Mouse (Mus musculus): Measurements from ENCODE around the gene Trir. TPM values are rescaled to one million over a fixed set of nuclear protein-coding genes. Genes with fewer than 3 reads are reported as not detected.

Gene Trir
- total RNA-seq, 2 experiments from 2014 or later: 80.7 to 84.2 TPM

DNA sequence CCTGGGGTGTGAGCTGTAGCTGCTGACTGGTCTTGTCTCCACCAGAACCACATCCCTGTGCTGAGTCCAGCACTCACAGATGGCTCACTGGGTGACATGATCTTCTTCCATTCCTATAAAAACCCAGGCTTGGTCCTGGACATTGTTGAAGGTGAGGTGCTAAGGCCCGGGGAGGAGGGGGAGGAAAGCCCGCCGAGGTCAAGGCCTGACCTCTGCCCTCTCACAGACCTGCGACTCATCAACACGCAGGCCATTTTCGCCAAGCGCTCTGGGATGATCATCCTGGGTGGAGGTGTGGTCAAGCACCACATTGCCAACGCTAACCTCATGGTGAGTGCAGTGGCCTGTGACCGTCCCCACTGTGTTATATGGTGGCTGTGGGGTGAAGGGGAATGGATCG is 47.5 kb downstream of the Trir start:
- intact Hi-C loops (cut with DNase I): no loop called here
- DNase-seq: no peak

- no peak for DNase-seq
- intact Hi-C loops (cut with DNase I): no loop called here
Measured at GRCm38 (mm10) chr8:85074617-85075016, 48.0 kb downstream of the Trir start.

DNA sequence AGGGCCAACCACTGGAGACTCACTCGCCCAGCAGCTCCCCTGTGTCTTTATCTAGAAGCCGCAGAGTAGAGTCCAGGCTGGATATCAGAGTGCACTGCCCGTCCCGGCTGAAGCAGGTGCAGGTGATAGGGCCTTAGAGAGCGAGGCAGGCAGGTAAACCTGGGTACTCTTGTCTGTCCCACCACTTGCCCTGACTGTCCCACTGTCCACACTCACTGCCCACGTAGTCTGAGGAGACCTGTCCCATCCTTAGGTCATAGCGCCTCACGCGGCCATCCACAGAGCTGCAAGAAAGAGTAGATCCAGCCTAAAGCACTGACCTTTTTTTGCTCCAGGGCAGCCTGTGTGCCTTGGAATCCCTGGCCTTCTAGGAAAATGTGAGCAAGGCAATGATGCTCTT is 49.4 kb downstream of the Trir start:
- peak; percentile 34 to 42 for DNase-seq
- intact Hi-C loops (cut with DNase I): loop anchor here (1.0 to 2.0 kb wide), 2 partner anchors 43 to 96 kb away; no protein-coding TSS in a partner anchor

DNA sequence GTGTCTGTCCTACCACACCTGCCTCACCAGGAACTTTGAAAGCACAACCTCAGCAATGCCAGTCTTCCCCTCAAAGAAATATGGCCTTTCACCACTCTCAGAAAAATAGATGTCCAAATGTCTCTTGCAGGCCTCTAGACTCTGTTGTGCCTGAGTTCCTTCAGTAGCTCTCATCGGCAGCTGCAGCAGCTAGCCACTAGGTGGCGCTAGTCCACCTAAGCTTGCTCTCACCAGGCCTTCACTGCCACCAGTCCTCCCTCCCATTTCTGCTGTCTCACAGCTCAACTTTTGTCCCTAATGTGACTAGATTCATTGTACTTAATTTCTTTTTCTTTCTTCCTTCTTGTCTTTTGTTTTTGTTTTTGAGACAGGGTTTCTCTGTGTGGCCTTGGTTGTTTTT is 50.4 kb downstream of the Trir start:
- peak; percentile 73 to 80 for DNase-seq
- intact Hi-C loops (cut with DNase I): loop anchor here (1.0 to 2.0 kb wide), 2 partner anchors 42 to 95 kb away; no protein-coding TSS in a partner anchor

Small RNA genes within 50 kb of the gene (microRNA-seq; reads per million reads assigned to microRNA genes)
- gene Mir7070 (ENCODE audit: borderline number of aligned reads in 2 of 2): 0 to 0.67 reads per million in 2 experiments

Other genes starting within 250 kb of the Trir start
- 100 to 1,000 TPM; 279 to 296 TPM for gene Nfix, start 226.5 kb upstream of the Trir start, total RNA-seq (2021)
- gene Dand5, start 204.0 kb upstream of the Trir start, total RNA-seq (2021): 1 to 10 TPM; 9.3 to 9.9 TPM
- gene Gadd45gip1, start 195.3 kb upstream of the Trir start, total RNA-seq (2021): 10 to 100 TPM; 28.5 to 29.5 TPM
- 10 to 100 TPM; 84.0 to 87.4 TPM for gene Rad23a, start 186.2 kb upstream of the Trir start, total RNA-seq (2021)
- 100 to 1,000 TPM; 337 to 380 TPM for gene Calr, start 179.9 kb upstream of the Trir start, total RNA-seq (2021)
- gene Farsa, start 169.8 kb upstream of the Trir start, total RNA-seq (2021): 10 to 100 TPM; 23.1 TPM
- 1 to 10 TPM; 3.8 to 4.1 TPM for gene Syce2, start 154.7 kb upstream of the Trir start, total RNA-seq (2021)
- 10 to 100 TPM; 71.3 to 77.2 TPM for gene Gcdh, start 132.9 kb upstream of the Trir start, total RNA-seq (2021)
- gene Klf1, start 124.9 kb upstream of the Trir start, total RNA-seq (2021): not detected
- gene Dnase2a, start 118.3 kb upstream of the Trir start, total RNA-seq (2021): 10 to 100 TPM in 1 of 2 experiments, 1 to 10 TPM in 1; 7.3 to 11.7 TPM
- under 1 TPM; 0.11 to 0.14 TPM for gene Mast1, start 89.5 kb upstream of the Trir start, total RNA-seq (2021)
- gene Rtbdn, start 79.8 kb upstream of the Trir start, total RNA-seq (2021): not detected
- gene Gm49661, start 57.4 kb upstream of the Trir start, total RNA-seq (2021): 1 to 10 TPM in 1 of 2 experiments, not detected in 1; 1.0 TPM
- gene Prdx2, start 57.2 kb upstream of the Trir start, total RNA-seq (2021): 100 to 1,000 TPM; 633 to 676 TPM
- gene Rnaseh2a, start 57.1 kb upstream of the Trir start, total RNA-seq (2021): 10 to 100 TPM; 48.6 to 56.7 TPM
- gene Junb, start 48.1 kb upstream of the Trir start, total RNA-seq (2021): 10 to 100 TPM; 14.9 to 26.9 TPM
- gene Hook2, start 36.2 kb upstream of the Trir start, total RNA-seq (2021): 1 to 10 TPM; 2.7 to 2.9 TPM
- not detected for gene Best2, start 12.3 kb upstream of the Trir start, total RNA-seq (2021)
- gene Asna1, start 1.5 kb upstream of the Trir start, total RNA-seq (2021): 10 to 100 TPM; 66.2 to 69.8 TPM
- 10 to 100 TPM; 28.1 to 35.1 TPM for gene Tnpo2, start 10.1 kb downstream of the Trir start, total RNA-seq (2021)
- 1 to 10 TPM; 3.4 to 4.3 TPM for gene Fbxw9, start 33.2 kb downstream of the Trir start, total RNA-seq (2021)
- not detected for gene Gm5741, start 41.2 kb downstream of the Trir start, total RNA-seq (2021)
- 10 to 100 TPM; 27.0 to 27.4 TPM for gene Dhps, start 44.9 kb downstream of the Trir start, total RNA-seq (2021)
- 10 to 100 TPM; 37.4 to 42.2 TPM for gene Wdr83os, start 53.9 kb downstream of the Trir start, total RNA-seq (2021)
- 10 to 100 TPM; 33.3 to 34.2 TPM for gene Wdr83, start 54.5 kb downstream of the Trir start, total RNA-seq (2021)
- 10 to 100 TPM; 31.0 to 31.3 TPM for gene Man2b1, start 56.4 kb downstream of the Trir start, total RNA-seq (2021)
- 1 to 10 TPM; 2.0 to 2.4 TPM for gene Zfp791, start 96.3 kb downstream of the Trir start, total RNA-seq (2021)
- not detected for gene Cks1brt, start 125.1 kb downstream of the Trir start, total RNA-seq (2021)
- not detected for gene Olfr371, start 199.2 kb downstream of the Trir start, total RNA-seq (2021)

Data from heart, postnatal 36 days (tissue).